Mouse (Mus musculus) gastrocnemius, postnatal 25 days (tissue): ENCODE measurements at regions not wholly inside any gene's neighbourhood (a gene's known extent, or its start where the extent isn't known, plus 50 kb on each side); places are given as distances from the start of the nearest gene placed in this dataset.

Experiments used
- DNase-seq: peaks from one replicate; pipeline ENCODE4 v3.0.0; 2022

DNA sequence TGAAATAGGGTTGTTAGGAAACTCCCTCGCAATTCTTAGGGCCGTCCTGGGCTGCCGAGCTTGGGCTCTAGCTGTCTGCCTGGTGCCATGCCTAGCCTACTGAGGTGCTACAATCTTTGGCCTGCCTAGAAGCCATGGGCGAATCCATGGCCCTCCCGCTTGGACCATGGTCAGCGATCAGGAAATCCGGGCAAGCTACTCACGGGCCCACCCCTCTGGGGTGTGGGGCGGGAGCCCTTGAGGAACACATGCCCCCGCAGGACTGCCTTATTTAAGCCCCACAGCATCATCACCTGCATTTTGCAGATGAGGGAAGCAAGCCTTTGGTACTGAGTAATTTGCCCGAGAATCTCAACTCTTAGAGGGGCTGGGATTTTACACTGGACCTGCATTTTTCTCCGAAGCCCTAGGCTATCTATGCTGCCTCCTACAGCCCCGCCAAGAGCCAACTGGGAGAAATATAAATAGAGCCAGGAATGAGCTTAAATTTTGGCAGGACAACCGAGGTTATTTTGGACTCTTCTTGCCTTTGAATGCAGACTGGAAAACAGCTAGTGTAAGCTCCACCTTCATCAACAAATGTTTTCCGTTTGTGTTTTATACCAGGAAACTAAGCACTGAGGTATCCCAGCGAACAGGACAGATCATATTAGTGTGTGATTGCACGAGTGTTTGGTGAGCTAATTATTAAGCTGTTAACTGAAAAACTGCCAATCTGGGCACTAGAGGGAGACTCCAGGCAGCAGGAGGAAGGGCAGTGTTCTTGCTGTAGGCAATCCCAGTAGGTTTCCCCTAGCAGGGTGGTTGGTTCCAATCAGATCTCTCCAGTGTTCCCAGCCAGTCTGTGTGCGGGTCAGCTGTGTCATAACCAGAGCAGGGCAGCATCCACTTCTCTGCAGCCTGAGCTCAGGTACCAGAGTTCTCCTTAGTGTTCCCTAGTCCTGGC lies 183.6 kb upstream of the Foxn2 start:
- DNase-seq, result peak; percentile 81

DNA sequence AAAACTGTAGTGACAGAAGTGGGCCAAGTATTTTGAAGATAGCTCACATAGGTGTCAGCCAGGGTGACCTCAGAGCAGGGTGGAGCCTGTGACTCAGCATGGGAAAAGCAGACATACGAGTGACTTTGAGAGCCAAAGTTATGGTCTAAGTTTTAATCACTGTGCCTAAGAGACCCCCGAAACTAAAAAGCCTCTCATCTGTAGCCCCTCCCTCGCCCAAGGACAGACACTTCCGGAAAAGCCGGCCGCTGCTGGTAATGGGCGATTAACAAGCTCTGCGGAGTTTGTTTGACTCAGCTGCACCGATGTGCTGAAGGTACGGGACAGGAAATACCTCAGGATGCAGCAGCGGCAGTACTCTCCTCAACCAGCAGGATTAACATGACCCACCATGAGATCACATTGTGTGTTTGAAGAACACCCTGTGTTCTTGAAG lies 182.1 kb upstream of the Foxn2 start:
- DNase-seq, result no peak

DNA sequence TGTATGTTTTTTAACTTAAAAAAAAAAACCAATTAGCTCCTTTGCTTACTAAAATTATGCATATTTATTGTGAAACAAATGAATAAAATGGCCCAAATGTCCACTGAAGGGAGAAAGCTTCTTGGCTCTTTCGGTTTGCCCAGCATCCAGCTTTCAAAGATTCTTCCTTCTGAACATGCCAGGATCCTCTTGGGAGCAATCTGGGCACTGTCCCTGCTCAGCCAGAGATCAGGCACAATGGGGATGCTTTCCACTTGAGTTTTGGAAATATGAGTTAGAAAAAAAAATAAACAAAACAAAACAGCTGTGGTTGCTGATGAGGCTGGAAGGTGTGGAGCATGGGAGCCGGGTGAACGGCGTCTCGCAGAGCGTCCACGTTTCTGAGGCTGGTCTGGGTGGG lies 180.3 kb upstream of the Foxn2 start:
- no peak for DNase-seq

DNA sequence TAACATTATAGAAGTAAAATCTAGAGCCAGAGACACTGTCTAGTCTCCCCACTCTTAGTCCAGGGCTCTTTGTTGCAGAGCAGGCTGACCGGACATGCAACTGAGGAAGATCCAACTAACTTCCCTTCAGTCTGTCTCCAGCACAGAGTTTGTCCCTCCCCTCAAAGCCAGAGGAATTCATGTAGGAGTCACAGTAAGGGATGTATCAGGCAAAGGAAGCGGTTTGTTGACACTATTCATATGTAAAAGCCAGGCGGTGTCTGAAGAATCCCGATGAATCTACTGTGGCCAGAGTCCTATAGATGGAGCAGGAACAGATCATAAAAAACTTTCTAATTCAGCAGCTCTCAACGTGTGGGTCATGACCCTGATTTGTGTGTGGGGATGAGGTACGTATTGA lies 179.7 kb upstream of the Foxn2 start:
- no peak for DNase-seq

DNA sequence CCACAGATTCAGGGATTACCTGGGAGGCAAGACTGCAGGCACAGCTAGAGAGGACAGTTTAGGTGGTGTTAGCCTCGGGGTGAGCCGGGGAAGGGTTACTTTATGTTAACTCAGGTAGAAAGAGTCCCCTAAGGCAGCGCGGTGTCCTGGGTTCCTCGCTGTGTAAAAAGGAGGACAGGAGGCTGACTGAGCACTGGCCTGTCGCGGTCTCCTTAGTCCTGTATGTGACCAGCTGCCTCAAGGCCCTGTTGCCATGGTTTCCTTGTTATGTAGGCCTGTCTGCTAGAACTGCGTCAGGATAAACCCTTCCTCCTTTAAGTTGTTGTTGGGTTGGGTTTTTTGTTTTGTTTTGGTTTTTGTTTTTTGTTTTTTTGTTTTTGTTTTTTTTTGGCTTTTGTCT lies 179.0 kb upstream of the Foxn2 start:
- no peak for DNase-seq

DNA sequence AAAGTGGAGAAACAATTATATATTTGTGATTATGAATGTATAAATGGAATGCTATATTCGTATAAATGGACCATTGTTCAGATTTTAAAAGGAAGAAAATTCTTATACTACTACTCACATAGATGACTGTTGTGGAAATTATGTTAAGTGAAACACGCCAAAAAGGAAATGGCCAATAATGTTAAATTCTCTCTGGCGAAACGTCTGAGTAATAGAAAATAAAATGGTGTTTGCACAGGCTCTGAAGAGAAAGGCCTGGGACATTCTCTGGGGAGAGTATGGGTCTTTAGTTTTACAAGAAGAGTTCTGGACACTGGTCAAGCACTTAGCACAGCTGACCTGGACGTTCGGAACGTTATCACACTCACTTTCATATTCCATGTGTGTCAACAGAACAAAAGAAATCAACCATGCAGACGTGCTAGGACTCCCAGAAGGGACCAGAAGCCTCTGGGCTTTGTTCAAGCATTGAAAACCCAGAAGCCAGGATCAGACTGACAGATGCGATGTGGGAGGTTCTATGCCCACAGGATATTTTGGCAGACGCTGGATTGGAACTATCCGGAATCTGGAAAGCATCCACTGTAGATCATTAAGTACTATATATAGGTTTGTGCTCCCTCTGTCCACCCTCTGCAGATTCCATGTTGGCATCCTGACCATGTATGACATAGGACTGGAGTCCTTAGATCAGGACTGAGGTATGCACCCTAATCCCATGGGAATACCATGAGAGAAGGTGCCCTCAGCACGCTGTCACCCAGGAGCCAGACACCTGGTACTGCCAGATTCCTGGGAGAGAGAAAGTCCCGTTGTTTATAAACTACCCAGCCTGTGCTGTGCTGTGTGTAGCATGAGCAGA lies 178.0 kb upstream of the Foxn2 start:
- DNase-seq, result no peak

DNA sequence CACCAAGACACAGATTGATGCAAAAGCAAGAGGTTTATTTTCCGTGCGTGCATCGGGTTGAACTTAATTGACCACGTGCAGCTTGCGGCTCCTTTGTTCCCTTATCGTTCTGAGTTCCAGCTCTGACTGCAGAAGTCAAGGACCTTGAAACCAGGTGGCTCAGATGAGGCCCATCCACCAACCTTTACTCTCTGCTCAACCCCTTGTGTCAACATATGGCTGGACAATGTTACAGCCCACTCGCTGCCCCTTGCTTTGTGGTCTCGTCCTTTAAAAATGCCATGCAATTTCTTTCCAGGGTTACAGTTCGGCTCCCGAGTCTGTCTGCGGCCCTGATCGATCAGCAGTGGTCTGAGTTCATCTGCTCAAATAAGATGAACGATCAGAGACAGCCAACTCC lies 175.2 kb upstream of the Foxn2 start:
- no peak for DNase-seq

DNA sequence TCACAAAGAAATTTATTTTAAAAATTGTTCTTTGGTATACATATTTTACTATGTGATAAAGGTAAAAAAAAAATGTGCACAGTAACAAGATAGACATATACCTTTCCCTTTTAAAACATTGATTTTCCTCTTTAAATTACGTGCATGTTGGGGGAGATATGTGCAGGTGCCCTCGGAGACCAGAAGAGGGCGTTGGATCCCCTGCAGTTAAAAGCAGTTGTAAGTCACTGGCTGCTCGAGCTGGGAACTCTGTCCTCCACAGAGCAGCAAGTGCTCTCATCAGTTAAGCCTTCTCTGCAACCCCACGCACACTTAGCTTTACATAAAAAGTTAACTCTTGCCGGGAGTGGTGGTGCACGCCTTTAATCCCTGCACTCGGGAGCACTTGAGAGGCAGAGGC lies 172.3 kb upstream of the Foxn2 start:
- DNase-seq, result no peak

DNA sequence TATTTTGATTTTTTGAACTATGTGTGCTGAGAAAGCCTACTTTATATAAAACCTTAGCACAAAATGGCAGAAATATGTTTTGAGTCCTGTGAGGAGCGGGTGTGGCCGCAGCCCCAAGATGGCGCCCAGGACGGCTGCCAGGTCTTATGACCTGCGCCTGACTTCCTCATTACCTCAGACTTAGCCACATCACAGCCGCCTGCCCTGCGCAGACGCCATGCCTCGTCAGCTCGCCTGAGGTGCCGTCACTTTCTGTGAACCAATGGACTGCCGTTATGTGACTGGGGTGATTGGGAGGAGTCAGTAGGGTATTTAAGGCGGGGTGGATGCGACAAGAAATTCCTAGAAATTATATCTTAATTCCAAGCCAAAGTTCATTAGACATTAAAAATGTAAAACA lies 171.7 kb upstream of the Foxn2 start:
- no peak for DNase-seq

DNA sequence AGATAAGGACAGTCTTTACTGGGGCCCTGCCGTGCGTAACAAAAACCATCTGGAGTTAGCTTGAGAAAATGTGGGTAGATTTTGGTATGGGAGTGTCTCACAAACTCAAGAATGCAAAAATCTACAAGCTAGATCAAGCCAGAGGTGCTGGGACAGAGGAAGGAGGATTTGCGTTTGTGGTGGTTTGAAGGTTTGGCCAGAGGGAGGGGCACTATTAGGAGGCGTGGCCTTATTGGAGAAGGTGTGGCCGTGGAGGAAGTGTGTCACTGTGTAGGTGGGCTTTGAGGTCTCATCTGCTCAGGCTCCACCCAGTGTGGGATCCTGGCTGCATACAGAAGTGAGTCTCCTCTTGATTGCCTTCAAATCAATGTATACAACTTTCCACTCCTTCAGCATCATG lies 169.6 kb upstream of the Foxn2 start:
- no peak for DNase-seq

DNA sequence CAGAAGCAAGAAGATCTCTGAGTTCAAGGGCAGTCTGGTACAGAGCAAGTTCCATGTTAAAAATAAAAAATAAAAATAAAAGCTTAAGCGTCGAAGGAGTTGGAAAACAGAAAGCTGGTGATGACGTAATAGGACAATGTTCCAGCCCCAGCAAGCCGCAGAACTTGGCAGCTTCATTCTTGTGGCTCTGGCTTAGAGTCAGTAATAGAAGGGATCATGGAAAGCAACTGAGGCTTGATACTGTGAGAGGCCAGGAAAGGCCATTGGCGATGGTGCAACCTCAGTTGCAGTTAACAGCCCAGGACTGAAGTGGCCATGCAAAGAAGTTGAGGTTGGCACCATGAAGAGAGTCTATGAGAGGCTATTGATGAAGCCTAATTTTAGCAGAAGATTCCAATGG lies 168.3 kb upstream of the Foxn2 start:
- no peak for DNase-seq

DNA sequence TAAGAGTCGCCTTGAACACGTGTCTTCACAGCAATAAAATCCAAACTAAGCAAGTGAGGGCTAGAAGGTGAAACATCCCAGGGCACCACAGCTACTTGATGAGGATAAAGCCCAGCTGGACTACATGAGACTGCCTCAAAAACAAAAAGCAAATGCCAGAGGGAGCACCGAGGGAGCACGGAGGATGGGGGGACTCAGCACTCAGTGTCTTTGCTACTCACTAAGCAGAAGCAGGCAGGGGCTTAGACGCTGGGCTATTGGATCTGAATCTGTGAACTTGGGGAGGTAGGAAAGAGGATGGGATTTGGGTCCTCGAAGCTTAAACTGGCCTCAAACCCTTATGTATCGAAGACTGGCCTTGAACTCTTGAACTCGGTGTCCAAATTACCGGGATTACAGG lies 167.0 kb upstream of the Foxn2 start:
- no peak for DNase-seq

DNA sequence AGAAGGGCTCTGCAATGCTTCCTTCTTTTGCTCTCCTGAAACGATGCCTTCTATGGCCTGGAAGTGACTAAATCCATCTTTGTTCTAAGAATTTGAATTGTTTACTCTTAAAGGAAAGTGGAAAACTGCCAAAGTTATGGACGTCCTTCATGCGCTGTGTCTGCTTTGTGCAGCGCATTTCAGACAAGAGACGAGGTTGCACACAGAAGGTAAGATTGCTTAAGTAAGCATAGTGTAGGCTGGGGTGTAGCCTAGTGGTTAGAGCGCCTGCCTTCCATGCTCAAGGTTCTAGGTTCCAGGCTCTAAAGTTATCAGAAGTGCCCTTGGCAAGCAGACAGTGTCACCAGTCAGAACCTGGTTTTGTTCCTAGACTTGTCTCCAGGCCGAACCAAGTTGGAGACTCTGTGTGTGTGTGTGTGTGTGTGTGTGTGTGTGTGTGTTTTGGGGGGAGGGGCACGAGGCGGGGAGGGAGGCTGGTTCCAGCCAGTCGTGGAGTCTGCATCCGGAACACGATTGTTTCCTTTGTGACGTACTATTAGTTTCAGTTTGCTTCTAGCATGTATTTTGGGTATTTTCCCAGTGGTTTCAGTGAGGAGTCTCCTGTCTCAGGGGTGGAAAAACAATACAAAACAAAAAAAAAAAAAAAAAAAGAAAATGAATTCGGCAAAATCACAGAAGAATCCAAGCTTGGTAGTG lies 166.4 kb upstream of the Foxn2 start:
- peak; percentile 37 for DNase-seq

DNA sequence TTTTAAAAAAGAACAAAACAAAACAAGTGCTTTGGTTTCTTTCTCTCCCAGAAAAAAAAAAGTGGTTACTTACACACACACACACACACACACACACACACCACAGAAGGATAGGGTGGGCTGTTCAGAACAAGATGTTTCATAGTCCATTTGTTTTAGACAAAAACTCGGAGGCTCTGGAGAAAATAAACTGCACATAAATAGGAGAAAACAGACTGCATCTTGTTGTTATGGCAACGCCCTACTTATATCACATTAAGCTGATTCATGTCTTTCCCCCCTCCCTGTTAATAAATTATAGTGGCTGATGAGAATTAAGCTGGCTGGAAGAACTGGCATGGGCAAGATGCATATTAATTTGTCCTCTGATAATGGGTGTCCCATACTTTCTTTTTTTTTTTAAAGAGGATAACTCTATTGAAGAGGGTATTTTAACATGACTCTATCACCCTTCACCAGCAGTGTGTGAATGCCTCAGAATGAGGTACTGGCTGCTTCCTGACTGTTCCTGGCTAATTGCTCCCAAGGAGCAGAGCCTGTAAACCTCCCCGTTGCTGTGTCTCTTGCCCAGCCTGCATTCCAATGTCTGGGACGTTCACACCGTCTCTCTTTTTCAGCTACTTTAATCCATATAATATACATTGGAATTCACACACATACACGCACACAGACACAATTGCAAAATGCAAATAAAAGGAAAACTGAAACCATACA lies 165.6 kb upstream of the Foxn2 start:
- no peak for DNase-seq

DNA sequence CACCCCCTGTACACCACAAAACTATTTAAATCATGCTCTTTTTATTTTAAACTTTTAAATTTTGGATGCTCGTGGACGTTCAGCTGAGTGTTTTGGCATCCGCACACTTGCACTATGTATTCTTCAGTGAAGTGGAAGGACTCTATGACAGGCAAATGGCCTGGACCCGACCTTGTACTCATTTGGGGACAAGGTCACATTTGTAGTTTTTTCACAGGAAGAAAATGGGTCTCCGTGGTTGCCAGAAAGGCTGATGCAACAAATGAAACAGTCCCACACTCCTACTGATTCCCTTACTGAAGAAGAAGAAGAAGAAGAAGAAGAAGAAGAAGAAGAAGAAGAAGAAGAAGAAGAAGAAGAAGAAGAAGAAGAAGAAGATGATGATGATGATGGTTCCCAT lies 160.9 kb upstream of the Foxn2 start:
- DNase-seq, result no peak

DNA sequence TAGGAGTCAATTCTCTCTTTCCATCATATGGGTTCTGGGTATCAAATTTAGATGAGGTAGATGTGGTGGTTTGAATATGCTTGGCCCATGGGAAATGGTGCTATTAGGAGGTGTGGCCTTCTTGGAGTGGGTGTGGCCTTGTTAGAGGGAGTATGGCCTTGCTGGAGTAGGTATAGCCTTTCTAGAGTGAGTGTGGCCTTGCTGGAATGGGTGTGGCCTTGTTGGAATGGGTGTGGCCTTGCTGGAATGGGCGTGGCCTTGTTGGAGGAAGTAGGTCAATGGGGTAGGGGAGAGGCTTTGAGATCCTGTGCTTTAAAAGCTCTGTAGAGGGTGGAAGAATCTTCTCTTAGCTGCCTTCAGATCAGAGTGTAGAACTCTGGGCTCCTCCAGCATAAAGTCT lies 157.8 kb upstream of the Foxn2 start:
- DNase-seq, result no peak

DNA sequence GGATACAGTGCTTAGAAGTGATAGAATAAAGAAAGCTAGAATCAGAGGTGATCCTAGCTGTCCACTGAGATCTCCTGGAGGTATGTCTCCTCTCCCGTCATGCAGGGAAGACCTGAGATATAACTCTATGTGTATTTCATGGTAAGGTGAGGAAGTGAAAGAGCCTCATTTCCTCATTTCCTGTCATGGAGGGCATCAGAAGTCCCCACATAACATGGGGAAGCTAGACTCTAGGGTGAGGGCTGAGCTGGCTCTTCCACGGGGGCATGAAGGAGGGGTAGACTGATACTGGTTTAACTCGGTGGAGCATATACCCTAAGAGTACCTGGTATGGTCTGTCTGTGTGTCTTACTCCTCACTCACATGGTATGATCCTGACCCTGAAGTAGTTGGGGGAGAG lies 156.0 kb upstream of the Foxn2 start:
- DNase-seq, result no peak

DNA sequence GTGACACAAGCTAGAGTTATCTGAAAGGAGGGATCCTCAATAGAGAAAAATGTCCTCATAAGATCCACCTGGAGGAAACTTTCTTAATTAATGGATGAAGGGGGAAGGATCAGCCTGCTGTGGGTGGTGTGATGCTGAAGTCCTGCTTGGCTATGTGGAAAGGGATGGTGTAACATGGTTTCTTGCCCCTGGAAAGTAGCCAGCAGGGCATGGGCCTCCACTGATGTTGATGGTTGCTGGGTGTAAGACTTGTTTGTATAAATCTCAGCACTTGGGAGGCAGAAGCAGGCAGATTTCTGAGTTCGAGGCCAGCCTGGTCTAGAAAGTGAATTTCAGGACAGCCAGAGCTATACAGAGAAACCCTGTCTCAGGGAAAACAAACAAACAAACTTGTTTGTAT lies 152.7 kb upstream of the Foxn2 start:
- DNase-seq, result no peak

DNA sequence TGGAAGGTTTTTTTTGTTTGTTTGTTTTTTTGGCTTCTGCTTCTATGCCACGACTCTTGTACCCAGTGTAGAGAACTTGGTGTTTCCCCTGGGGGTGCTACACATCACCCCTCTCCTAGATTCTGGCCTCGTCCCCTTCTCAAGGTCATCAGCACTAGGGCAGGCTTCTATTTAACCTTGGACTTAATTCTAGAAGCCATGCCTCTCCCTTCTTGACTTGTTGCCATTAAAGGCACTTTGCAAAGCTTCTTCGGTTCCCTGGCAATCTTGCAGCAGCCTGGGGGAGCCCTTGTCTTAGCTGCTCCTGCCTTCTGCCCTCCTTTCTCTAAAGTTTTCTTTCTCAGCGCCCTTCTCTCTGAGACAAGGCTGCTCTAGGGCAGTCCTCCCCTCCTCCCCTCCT lies 143.0 kb upstream of the Foxn2 start:
- peak; percentile 7 for DNase-seq

DNA sequence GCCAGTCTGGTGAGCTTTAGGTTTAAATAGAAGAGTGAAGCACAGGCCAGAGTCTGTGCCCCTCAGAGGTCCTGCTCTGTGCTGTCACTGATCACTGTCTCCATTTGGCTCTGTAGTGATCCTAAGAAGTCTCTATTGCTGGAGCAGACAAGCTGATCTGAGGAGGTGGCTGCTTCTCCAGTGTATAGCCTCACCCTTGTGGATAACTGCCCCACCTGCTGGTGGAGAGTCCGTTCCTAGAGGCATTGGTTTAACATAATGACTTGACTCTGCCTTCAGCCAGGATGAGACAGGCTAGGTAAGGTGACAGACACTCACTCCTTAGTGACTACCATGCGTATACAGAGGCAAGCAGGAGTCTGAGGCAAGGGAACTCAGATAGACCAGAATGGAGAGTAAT lies 136.5 kb upstream of the Foxn2 start:
- peak; percentile 19 for DNase-seq

DNA sequence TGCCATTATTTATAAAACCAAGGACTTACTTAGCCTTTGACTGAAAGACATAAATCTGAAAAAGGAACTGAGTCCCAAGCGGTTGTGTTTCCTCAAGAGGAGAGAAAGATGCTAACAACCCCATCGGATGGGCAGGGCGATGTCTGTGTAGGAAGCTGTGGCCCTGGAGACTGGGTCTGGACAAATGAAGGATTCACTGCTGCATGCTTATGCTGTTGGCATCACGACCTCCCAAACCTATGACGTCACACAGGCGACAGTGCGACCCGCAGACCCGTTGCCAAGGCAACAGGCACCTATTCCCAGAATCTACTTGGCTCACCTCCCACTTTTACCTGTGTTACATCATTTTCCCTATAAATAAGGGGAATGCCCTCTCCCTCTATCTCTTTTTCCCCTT lies 135.3 kb upstream of the Foxn2 start:
- no peak for DNase-seq

DNA sequence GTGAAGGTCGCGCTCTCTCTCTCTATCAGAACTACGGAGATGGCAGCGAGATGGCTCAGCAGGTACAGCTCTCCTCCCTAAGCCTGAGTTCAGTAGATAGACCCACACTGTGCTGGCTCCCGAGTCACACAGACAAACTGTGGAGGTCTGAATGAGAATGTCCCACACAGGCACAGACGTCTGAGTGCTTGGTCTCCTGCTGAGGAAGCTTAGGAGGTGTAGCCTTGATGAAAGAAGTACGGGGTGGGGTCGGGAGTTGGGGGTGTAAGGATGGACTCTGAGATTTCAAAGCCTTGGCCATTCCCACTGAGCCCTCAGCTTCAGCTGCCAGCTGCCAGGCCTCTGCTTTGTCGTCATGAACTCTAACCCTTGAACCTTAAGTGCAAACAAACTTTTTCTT lies 134.2 kb upstream of the Foxn2 start:
- no peak for DNase-seq
